Mouse (Mus musculus) gastrocnemius, postnatal 10 days (tissue): ENCODE data around the gene Lrmda. TPM values are rescaled to one million over a fixed set of nuclear protein-coding genes. Genes with fewer than 3 reads are reported as not detected.

ENCODE experiments used
- DNase-seq: peaks from one replicate; pipeline ENCODE4 v3.0.0; 2021; ENCODE audit warnings: mixed read lengths
- total RNA-seq, 2 experiments: library from RNA; stranded (reverse); gene quantifications; 2 replicates each; pipeline ENCODE4 v1.2.3; 2021

Gene Lrmda
- total RNA-seq, 2 experiments from 2014 or later, result 1.2 to 1.9 TPM

DNA sequence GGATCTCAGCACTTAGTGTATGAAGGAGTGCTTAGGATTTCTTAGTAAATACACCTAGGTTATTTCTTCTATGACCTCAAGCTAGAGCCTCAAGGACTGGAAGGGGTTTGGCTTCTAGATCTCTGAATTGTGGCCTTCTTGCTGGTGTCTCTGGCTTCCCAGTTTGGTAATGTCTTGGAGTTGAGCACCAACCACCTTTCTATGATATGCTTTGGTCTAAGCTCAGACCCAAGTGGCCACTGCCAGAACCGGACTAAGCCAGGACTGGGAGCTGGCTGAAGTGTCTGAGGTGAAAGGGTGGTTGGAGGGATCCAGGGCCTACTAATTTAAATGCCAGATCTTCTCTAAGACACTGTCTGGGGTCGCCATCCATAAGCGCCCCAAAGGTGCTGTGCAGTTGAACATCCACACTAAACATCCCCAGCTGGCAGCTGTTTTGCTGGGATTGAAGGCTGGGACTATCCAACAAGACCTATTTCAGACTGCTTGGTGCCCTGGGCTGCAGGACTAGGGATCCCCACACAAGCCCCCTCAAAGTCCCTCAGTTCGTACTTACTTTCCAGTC is 27.1 kb upstream of the Lrmda start:
- DNase-seq, result no peak

DNA sequence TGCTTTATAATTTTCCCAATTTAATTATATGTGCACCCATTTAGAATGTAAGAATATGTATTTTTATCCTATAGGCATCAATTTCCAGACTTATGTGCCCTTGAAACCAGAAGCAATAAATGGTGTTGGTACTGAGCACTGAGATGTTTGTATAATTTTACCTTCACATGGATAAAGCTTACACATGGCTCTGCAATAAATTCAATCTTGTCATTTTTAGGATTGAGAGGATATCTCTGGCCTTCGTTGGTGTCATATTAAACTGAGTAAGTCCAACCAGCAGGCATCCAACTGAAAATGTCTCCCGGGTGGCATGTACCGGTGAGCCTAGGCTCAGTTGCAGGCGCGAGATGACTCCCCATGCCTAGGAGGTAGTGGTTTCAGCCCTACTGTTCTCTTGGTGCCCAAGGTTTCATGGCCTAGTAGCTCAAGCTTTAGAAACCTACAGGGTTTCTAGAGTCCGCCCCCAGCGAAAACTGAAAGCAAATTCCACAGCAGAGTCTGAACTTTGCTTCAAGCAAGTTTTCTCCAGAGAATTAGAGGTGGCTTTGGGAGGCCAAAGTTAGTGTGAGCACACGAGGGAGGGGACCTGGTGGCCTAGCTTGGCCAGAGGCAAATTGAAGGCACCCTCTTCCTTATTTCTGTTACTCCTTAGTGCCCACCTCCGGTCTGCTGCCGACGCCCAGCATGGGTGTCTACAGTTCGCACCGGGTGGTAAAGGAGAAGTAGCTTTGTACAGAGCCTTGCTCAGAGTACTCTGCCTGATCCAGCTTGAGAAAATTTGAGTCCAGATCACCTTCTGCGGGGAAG is 26.1 kb upstream of the Lrmda start:
- no peak for DNase-seq

DNA sequence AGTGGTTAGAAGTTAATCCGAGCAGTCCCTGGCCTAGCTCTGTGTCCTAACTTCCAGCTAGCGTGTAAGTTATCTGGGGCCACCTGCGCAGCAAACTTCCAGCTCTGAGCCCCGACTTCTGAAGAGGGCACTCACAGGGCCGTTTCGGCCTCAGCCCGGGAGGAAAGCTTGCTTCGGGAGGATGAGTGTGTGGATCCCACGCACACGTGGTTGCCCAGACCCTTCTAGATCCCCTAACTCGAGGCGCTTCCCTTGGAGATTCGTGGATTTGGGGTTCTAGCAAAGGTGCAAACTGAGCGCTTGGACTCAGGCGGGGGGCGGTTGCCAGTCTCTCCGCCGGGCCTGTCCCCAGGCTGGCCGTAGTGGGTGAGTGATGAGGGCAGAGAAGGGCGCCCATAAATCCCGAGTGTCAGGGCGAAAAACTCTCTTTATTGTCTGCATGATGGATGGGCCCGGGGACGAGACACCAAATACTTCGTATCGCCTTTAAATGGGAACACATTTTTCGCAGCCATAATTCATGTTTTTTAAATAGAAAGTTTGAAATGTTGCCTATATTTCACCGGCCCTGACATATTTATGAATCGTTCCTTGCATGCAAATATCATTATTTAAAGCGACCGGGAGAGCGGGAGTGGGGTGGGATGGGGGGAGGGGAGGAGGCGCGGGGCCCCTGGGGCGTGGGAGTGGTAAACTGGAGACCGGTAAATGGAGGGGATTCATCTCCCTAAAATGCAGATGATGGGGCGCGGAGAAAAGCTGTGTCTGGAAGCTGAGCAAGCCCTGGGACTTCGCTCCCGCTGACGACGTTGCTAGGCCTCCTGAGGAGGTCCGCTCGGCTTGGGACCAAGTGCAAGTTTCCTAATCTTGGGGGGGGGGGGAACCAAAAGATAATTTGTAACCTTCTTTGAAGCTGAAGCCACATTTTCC is 25.2 kb upstream of the Lrmda start:
- DNase-seq, result peak; percentile 24

DNA sequence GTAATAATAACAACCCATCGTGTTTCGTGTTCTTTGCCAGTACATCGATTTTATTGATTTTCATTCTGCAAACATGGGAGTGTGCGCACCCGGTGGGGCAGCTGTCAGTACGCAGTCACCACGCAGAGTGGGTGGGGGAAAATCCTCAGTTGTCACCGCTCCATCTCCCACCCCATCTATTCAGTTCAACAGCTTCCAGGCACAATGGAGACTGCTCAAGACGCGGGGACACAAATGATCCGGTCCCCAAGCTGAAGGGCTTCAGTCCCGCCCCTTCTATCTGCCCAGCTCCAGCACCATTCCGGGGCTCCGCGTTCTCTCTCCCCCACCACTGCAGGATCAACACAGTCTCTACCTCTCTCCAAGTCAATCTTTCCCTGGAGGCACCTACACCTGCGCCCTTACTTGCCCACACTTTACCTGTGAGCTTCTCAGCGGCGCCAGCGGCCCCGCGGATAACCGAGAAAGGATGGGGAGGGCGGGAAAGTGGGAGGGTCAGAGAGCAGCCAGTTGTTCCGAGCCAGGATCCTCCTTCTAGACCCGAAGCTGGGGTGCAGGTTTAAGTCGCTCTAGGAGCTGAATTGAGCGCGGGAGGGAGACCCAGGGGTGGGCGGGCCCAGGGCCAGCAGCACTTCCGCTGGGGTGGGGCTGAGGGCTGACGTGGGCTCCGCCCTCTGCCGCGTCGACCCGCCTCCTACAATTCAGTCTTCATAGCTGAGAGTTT is 24.3 kb upstream of the Lrmda start:
- DNase-seq, result peak; percentile 73

DNA sequence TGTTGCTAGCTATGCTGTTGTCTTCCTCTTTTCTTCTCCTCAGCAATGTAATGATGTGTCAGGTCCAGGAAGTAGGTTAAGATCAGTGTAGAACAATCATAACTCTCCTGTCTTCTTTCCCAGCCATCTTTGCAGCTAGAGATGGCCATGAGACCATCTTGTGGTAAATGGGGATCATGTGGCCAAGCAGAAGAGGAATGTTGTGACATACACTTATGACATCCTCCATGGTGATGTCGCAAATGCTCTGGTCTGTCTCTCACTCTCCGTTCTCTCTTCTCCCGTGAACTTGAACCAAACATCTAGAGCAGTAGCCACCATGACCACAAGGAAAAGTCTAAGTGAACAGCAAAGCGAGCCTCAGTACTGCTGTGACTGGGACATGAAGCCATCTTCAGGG is 19.9 kb upstream of the Lrmda start:
- DNase-seq, result no peak

DNA sequence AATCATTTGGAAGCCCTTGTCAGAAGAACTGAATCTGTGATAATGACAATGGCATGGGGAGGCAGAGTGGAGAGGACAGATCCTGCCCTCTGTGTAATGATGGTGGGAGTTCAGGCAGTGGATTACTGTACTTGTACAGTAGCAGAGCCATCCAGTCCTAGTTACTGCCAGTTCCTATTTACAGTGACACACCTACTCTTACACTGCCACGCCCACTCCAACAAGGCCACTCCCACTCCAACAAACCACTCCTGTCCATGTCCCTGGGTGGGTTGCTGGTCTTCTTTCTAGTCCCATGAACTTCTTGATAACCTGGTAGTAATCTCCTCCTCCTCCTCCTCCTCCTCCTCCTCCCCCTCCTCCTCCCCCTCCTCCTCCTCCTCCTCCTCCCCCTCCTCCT is 16.3 kb upstream of the Lrmda start:
- no peak for DNase-seq

DNA sequence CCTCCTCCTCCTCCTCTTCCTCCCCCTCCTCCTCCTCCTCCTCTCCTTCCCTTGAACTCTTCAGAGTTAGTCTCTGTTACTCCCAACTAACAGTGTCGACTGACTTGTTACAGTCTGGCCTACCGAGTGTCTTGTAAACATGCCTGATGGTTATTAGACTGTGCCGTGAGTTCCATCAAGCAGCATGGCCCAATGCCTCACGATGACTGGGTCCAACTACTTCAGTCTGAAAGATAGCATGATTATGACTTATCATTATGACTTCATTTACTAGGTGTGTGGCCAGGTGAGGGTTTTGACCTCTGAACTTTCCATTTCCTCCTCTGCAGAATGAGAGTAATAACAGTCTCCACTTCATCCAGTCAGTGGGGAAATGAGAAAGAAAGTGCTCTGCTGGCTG is 15.9 kb upstream of the Lrmda start:
- DNase-seq, result no peak

DNA sequence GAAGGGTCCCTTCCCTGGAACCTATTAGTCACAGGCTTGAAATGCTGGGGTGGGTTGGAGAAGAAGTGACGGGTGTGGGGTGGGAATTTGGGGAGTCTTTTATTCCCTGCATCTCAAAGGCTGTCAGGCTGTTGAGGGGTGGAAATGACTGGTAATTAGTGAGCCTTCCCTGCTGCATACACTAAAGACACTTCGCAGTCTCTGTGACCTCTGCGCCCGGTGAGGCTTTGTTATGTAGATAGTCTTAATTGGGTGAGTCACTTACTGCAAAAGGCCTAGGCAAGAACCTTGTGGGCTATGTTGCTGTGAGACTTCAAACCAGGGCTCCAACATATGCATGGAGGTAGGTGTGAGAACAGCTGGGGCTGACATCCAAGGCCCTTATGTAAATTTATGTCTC is 14.6 kb upstream of the Lrmda start:
- no peak for DNase-seq

DNA sequence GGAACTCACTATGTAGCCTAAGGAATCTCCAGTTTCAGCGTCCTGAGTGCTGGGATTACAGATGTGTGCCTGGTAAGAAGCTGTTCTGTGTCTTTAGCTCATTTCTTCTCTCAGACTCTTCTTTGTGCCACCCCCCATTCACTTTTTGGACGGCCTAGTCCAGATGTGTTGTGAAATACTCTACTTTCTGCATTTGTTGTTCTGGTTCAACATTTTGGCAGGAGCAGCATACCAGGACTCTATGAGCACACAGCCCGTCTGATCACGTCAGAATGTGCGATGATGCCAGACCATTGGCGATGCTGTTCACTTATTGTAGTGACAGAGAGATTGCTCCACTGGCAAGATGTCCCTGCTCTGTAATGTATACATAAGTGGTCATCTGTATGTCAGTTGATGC is 12.5 kb upstream of the Lrmda start:
- no peak for DNase-seq

DNA sequence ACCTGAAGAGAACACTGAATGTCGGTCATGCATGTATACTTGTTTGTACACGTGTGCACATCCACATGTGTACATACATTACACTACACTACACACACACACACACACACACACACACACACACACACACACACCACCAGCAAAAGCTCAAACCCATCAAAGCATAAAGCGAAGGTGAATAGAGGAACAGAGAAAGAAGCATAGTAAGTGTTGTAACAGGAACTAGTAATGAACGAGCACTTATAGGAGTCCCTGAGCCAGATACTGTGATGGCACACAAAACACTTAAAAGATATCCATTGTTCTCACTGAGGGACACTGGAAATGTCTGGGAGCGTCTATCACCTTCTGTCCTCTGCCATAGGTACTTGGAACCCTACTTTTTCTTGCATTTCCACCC is 5.2 kb upstream of the Lrmda start:
- no peak for DNase-seq

DNA sequence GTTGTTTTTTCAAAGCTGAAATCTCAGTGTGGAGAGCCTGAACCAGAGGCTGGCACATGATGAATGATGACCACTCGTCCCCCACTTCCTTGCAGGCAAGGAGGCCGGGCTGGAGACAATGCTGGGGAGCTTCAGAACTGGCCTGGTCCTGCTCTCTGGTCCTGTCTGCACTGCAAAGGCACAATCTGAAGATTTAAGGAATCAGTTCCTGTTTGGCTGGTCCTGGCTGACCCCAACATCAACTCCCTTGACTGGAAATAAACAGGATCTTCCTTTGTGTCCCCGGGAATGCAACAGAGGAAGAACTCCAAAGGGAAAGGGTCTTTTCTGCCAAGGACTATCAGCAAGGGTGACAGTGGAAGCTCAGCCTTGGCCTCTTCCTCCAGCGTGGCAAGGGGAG is 4.7 kb upstream of the Lrmda start:
- DNase-seq, result no peak

DNA sequence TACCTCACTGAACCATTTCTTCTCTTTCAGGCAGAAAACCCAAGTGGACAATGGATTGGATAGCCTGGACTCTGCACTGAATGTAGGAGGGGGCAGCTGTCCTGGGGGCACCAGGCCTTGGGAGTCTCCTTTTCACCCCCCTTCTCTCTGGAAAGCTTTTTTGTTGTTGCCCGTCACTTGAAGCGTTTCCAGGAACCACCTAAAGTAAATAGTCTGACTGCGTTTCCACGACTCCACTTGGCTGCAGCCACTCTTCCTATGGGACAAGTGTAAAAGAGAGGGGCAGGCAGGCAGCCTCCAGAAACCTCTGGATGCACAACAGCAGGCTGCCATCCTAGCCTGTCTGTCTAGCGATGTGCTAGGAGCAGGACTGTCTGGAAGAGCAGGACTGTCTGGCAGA is 2.5 kb upstream of the Lrmda start:
- DNase-seq, result no peak

DNA sequence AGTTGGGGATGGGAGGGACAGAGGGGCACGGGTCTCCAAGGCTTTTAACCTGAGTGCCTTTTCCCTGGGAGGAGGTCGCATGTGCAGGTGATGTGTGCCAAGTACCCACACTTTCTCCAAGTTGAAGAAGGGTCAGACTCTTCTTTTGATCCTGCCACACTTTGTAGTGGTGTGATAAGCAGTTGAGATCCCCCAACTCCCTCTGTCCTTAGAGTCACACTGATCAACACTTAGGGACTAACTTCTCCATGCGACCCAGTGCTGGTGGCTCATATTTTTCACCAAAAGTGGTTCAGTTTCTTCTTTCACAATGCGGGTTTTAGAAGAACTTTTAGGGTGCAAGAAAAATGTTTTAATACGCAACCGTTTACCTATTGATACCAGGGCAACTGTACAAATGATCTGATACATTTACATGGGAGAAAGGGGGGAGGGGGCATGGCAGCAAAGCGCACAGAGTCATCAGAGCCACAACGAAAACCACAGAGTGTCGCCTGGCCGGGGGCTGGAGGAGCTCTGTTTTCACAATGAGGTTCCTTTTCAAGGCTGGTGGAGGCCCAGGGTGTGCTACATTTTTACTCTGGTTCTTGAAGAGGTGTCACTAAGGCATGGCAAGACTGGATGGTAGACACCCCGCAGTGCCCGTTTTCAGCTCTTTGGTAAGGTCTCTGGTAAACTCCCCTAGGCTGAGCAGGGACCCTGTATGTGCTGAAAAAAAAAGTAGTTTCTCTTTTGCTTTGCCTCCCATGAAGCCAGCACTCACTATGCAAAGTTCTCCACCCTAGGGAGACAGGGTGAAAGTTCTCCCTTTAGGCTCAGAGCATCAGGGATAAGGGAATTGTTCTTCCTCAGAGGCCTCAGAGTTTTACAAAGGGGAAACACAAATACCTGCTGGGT is 685 bp downstream of the Lrmda start:
- no peak for DNase-seq

DNA sequence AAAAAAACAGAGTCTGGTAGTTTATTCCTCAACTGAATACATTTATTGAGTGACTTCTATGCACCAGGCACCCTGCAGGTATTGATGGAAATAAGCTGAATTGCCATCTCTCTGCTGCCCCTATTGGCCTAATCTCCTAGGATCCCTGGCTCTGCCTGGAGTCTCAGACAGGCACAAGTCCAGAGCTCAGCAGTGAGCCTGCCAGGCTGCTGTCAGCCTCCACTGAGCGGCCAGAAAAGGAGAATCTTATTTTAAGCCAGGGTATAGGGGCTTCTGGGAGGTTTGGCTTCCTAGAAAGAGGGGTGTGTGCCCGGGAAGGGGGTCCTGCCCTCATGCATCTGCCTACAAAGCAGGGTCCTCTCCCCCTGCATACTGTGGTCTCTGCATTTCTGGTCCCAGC is 1.4 kb downstream of the Lrmda start:
- DNase-seq, result peak; percentile 51

DNA sequence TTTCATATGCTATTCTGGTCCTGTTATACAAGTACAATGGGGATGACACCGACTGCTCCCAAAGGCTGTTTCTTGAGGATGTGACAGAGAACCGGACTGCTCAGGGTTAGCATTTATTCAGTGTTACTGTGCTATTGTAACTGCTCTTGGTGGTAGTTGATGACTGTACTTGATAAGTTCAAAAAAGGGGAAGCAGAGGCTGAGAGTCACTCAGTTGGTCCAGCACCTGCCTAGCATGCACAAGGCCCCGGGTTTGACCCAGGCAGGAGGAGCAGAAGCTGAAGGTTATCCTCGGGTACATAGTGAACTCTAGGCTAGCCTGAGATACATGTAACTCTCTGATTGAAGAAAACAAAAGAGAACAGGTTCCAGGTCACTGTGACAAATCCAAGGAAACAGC is 4.0 kb downstream of the Lrmda start:
- no peak for DNase-seq

DNA sequence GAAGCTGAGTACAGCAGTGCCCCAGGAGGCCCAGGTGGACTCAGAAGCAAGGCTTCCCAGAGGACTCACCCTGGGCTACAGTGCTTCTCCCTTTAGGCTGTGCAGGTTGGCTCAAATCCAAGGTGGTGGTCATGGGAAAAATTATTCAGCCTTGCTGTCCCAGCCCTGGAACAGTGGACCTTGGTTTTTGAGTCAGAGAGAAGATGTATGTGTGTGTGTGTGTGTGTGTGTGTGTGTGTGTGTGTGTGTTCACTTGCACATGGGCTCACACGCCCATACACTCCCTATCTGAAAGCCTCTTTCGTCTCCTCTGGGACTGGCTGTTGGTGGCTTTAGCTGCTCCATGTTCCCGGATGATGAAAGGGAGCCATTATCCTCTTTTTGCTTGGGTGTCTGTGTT is 16.4 kb downstream of the Lrmda start:
- peak; percentile 18 for DNase-seq

DNA sequence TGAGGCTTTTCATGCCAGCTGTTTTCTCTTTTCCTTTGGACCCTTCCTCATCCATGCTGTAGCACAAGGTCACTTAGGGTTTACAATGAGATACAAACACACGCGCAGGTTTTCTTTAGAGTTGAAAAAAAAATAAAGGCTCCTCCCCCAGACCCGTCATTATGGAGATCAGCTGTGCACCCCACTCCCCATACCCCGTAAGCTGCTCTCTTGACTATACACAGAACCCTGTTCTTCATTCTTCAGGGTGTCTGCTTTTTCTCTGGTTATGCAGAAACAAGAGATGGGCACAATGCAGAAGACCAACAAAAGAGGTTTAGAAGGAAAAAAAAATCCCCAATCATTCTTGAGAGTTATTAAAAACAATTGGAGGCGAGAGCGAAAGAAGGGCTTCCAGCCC is 16.8 kb downstream of the Lrmda start:
- DNase-seq, result no peak

DNA sequence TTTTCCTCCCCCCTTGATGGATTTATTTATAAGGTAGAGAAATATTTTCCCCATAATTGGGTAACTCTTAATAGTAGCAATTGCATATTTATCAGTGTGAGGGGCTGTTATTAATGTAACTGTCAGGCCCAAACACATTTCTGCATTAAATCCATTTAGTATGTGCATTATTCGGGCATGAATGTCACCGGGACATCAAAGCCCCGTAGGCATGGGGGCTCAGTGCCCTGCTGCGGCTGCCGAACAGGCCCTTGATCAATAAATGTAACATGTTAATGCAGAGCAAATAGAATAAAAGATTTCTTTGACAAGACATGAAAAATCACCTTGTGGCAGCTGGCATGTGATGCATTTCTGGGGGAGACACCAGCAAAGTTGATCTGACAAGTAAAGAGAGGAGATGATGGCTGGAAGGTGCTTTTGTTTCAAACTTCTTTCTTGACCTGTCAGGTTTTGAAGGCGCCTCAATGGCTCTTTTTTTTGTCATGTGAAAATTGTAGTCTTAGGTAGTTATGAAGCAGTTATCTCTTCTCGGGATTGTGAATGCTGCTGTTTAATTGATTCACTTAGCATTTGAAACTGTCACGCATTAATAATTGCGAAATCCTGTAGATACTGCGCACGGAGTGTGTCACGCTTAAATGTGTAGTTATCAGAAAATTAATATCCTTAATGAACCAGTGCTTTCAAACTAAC is 17.4 kb downstream of the Lrmda start:
- DNase-seq, result no peak

DNA sequence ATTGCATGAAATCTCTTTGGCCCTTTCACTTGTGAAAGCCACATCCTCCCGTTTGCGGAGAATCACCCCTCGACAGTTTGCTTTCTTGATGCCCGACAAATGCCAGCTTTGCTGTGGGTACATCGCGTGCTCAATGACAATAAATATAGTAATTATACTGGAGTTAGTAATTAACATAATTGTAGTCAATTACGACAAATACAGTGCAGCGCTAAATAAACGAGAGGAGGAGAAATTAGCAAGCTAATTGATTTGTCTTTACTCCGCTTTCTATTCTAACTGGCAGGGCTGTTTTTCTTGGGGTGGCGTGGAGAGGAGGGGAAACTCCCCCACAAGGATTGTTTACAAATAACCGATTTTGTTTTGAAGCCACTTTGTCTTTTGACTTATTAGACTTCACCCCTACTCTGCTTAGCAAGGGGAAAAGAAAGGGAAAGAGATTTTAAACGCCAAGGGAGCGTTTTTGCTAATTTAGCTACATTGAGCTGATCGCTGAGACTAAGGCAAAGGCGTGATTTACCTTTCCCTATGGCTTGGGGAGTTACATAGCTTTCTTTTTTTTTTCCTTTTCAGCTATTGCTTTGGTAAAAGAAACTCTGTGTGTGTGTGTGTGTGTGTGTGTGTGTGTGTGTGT is 18.1 kb downstream of the Lrmda start:
- no peak for DNase-seq

DNA sequence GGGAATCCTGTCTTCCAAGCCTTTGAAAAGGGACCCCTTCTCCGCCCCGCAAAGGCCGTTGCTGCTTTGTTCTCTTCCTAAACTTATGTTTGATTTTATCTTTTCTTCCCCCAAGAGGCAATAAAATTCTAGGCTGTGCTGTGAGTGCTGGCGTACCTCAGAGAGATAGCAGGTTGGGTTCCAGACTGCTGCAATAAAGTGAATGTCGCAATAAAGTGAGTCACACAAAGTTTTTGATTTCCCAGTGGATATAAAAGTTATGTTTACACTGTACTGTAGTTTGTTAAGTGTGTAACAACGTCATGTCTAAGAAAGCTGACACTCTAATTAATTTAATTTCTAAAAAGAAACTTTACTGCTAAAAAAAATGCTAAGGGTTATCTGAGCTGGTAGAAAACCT is 22.6 kb downstream of the Lrmda start:
- no peak for DNase-seq
